26 mouse cellular contexts compared by ENCODE assay signal in genomic region chr13:17949555-17949954, GRCm38 (mm10). TPM values are rescaled to one million over a fixed set of nuclear protein-coding genes. Genes with fewer than 3 reads are reported as not detected.
DNase-seq lines count a peak whose midpoint lies in the region; ATAC-seq and TF ChIP-seq lines count a peak whose summit lies in the region.
"Had no signal": no experiment of that assay in that cellular context is flagged by ENCODE, and none has a peak within 500 bp of the region (broad histone marks: within the 10 kb centered on the region; RNA-seq: fewer than 3 reads in every experiment).

No protein-coding gene starts in this region.

- 60% methylated on average over 18 of the region's 18 CpGs for WGBS in heart, embryonic 11.5 days (ENCODE audit: insufficient replicate concordance)
- WGBS in hindbrain, embryonic 14.5 days: 79% methylated on average over 18 of the region's 18 CpGs

- H3K4me2 ChIP-seq in heart, embryonic 11.5 days: no peak overlapping the region
- H3K4me2 ChIP-seq in hindbrain, embryonic 14.5 days (replicated peaks): no peak overlapping the region
- H3K4me2 ChIP-seq: embryonic facial prominence, embryonic 13.5 days; forebrain, embryonic 12.5 days; forebrain, embryonic 15.5 days; heart, embryonic 12.5 days; heart, embryonic 15.5 days; hindbrain, embryonic 15.5 days had no signal

- peak; percentile 71 for DNase-seq in heart, adult 11 months
- peak; percentile 36 for DNase-seq in ES-CJ7 (ENCODE audit: low read depth, low spot score)
- DNase-seq in ZHBTc4 (ENCODE audit: low read depth, low spot score): peak; percentile 27
- no peak for DNase-seq in hindbrain, embryonic 14.5 days (ENCODE audit: low spot score)
- no peak for DNase-seq in thymus, adult 18-20 months
- DNase-seq: adrenal gland, postnatal 10 days; adrenal gland, postnatal 36 days; B cell, adult 2 months; cerebellum, adult 18-20 months; cerebellum, adult 9-10 months; cerebellum, postnatal 14 days; gastrocnemius, postnatal 10 days; gastrocnemius, postnatal 36 days; heart, postnatal 10 days; heart, postnatal 36 days had no signal

- H3K4me1 ChIP-seq in heart, embryonic 11.5 days (ENCODE audit: control insufficient read depth, insufficient read depth, low read length): no peaks in the 10 kb centered on the region
- peaks cover 21% of the 10 kb centered on the region for H3K4me1 ChIP-seq in E14TG2a.4 (replicated peaks; ENCODE audit: low read depth, low read length)
- H3K4me1 ChIP-seq in hindbrain, embryonic 14.5 days (replicated peaks; ENCODE audit: control insufficient read depth, insufficient read depth, low read length): no peaks in the 10 kb centered on the region
- H3K4me1 ChIP-seq: embryonic facial prominence, embryonic 13.5 days; forebrain, embryonic 12.5 days had no signal

- ATAC-seq in heart, embryonic 11.5 days (replicated peaks; ENCODE audit: insufficient number of reproducible peaks, low FRiP score, low TSS enrichment): no peak
- no peak for ATAC-seq in hindbrain, embryonic 14.5 days (ENCODE audit: low FRiP score)
- ATAC-seq: forebrain, embryonic 15.5 days had no signal

- H3K9ac ChIP-seq in heart, embryonic 11.5 days (ENCODE audit: low read depth, low read length): no peak overlapping the region
- H3K9ac ChIP-seq in hindbrain, embryonic 14.5 days: no peak overlapping the region
- H3K9ac ChIP-seq: embryonic facial prominence, embryonic 13.5 days; forebrain, embryonic 12.5 days; forebrain, embryonic 15.5 days; heart, embryonic 12.5 days; heart, embryonic 15.5 days; hindbrain, embryonic 15.5 days had no signal

- H3K9me3 ChIP-seq in heart, embryonic 11.5 days (replicated peaks; ENCODE audit: control insufficient read depth, low read length): no peaks in the 10 kb centered on the region; the same call in 1 of the 2 replicates
- no peaks in the 10 kb centered on the region for H3K9me3 ChIP-seq in E14TG2a.4 (ENCODE audit: low read length)
- H3K9me3 ChIP-seq in hindbrain, embryonic 14.5 days (ENCODE audit: control insufficient read depth, low read length): no peaks in the 10 kb centered on the region
- H3K9me3 ChIP-seq: embryonic facial prominence, embryonic 13.5 days; forebrain, embryonic 12.5 days; forebrain, embryonic 15.5 days; heart, embryonic 12.5 days; heart, embryonic 15.5 days; hindbrain, embryonic 10.5 days; hindbrain, embryonic 15.5 days had no signal

- no peaks in the 10 kb centered on the region for H3K36me3 ChIP-seq in heart, embryonic 11.5 days (ENCODE audit: control insufficient read depth, insufficient read depth, low read length)
- H3K36me3 ChIP-seq in E14TG2a.4 (ENCODE audit: insufficient read depth, low read length): no peaks in the 10 kb centered on the region
- H3K36me3 ChIP-seq in hindbrain, embryonic 14.5 days (replicated peaks; ENCODE audit: control insufficient read depth, insufficient read depth): no peaks in the 10 kb centered on the region
- H3K36me3 ChIP-seq: embryonic facial prominence, embryonic 13.5 days; forebrain, embryonic 12.5 days; forebrain, embryonic 15.5 days; heart, embryonic 12.5 days; heart, embryonic 15.5 days; hindbrain, embryonic 10.5 days; hindbrain, embryonic 15.5 days had no signal

- H3K4me3 ChIP-seq in heart, embryonic 11.5 days (ENCODE audit: low read depth, low read length): no peak overlapping the region
- peak overlapping the region; percentile 54 for H3K4me3 ChIP-seq in E14TG2a.4 (replicated peaks; ENCODE audit: low read length)
- H3K4me3 ChIP-seq in hindbrain, embryonic 14.5 days (replicated peaks; ENCODE audit: low read length): no peak overlapping the region
- H3K4me3 ChIP-seq: embryonic facial prominence, embryonic 13.5 days; erythroblast, embryonic 14.5 days; forebrain, embryonic 12.5 days; forebrain, embryonic 15.5 days; heart, embryonic 12.5 days; heart, embryonic 15.5 days; hindbrain, embryonic 10.5 days; hindbrain, embryonic 15.5 days had no signal

- H3K27ac ChIP-seq in heart, embryonic 11.5 days (ENCODE audit: low read depth, low read length): no peak overlapping the region
- no peak overlapping the region for H3K27ac ChIP-seq in hindbrain, embryonic 14.5 days
- H3K27ac ChIP-seq: embryonic facial prominence, embryonic 13.5 days; forebrain, embryonic 12.5 days; forebrain, embryonic 15.5 days; heart, embryonic 15.5 days; hindbrain, embryonic 10.5 days; hindbrain, embryonic 15.5 days had no signal

- no peak for TF ChIP-seq CTCF in E14TG2a.4 (conservative IDR thresholded peaks at IDR 0.05; ENCODE audit: low read length)

- no peaks in the 10 kb centered on the region for H3K27me3 ChIP-seq in heart, embryonic 11.5 days (ENCODE audit: control insufficient read depth, insufficient read depth, low read length)
- peaks cover 7% of the 10 kb centered on the region; the same call in 1 of the 2 replicates for H3K27me3 ChIP-seq in E14TG2a.4 (ENCODE audit: insufficient read depth, low read length)
- H3K27me3 ChIP-seq in hindbrain, embryonic 14.5 days (ENCODE audit: control insufficient read depth, insufficient read depth, low read length): no peaks in the 10 kb centered on the region
- H3K27me3 ChIP-seq: CH12.LX; embryonic facial prominence, embryonic 13.5 days; forebrain, embryonic 15.5 days; heart, embryonic 15.5 days; hindbrain, embryonic 15.5 days had no signal

RNA-seq across cellular contexts. Expression of gene Rala, which starts 5.5 kb away (rescaled TPM):
- 85.4 and 89.9 TPM in 2 replicates for polyA plus RNA-seq in heart, embryonic 11.5 days (2014; fragmentation: Nextera tagmentation; extraction: Ambion mirVana)
- polyA plus RNA-seq in hindbrain, embryonic 14.5 days (2014; fragmentation: Nextera tagmentation; extraction: Ambion mirVana): 197 and 209 TPM in 2 replicates

RNA-seq across cellular contexts. Expression of gene Yae1d1, which starts 43.6 kb away (rescaled TPM):
- 79.8 and 85.2 TPM in 2 replicates for polyA plus RNA-seq in heart, embryonic 11.5 days (2014; fragmentation: Nextera tagmentation; extraction: Ambion mirVana)
- polyA plus RNA-seq in hindbrain, embryonic 14.5 days (2014; fragmentation: Nextera tagmentation; extraction: Ambion mirVana): 73.1 and 82.9 TPM in 2 replicates

Comparison
In these comparisons a context has a peak if more than half of its experiments do, and no peak if none do; other contexts are left out.
1. DNase-seq: peak in heart, adult 11 months (single experiment), ES-CJ7 (single experiment) and ZHBTc4 (single experiment); none in hindbrain, embryonic 14.5 days (single experiment) and thymus, adult 18-20 months (0 of 2).